Mouse (Mus musculus) kidney, embryonic 15.5 days (tissue): Measurements from ENCODE around the gene Tinf2. TPM values are rescaled to one million over a fixed set of nuclear protein-coding genes. Genes with fewer than 3 reads are reported as not detected.
A peak's percentile ranks its signal among the peaks of the same experiment; 100 is the strongest.

Experiments
- ATAC-seq: fragments of 200-750 bp; cut with Nextera tagmentation; replicated peaks from 2 replicates; pipeline ENCODE4 v1.8.0; 2017; ENCODE audit warnings: moderate TSS enrichment; ENCODE audit not compliant: low FRiP score
- H3K27ac ChIP-seq: fragments of 300-500 bp; sonication (generic); 2 replicates; pipeline ENCODE4 v1.5.1; 2015; ENCODE audit warnings: mild to moderate bottlenecking, inconsistent platforms
- H3K27me3 ChIP-seq: fragments of 300-500 bp; sonication (generic); 2 replicates; pipeline ENCODE4 v1.6.1; 2015; ENCODE audit warnings: inconsistent platforms
- H3K36me3 ChIP-seq: fragments of 300-500 bp; sonication (generic); 2 replicates; pipeline ENCODE4 v1.6.1; 2015; ENCODE audit warnings: inconsistent platforms
- H3K4me1 ChIP-seq: fragments of 300-500 bp; sonication (generic); 2 replicates; pipeline ENCODE4 v1.6.1; 2015; ENCODE audit warnings: inconsistent platforms
- H3K4me2 ChIP-seq: fragments of 300-500 bp; sonication (generic); 2 replicates; pipeline ENCODE4 v1.6.1; 2015; ENCODE audit warnings: moderate library complexity, mild to moderate bottlenecking, inconsistent platforms
- H3K4me3 ChIP-seq: fragments of 300-500 bp; sonication (generic); replicated peaks from 2 replicates; pipeline ENCODE4 v1.5.1; 2015; ENCODE audit warnings: mild to moderate bottlenecking, inconsistent platforms
- H3K9ac ChIP-seq: fragments of 300-500 bp; sonication (generic); 2 replicates; pipeline ENCODE4 v1.6.1; 2015; ENCODE audit warnings: mild to moderate bottlenecking, inconsistent platforms
- H3K9me3 ChIP-seq: fragments of 300-500 bp; sonication (generic); replicated peaks from 2 replicates; pipeline ENCODE4 v1.6.1; 2016; ENCODE audit warnings: inconsistent platforms
- WGBS: fragments of 180-500 bp; shearing (Covaris S2); methylation state at CpG from one replicate; pipeline ENCODE4 v1.1.7; 2015; ENCODE audit warnings: mixed read lengths; 5-methylcytosine and 5-hydroxymethylcytosine counted together
- polyA plus RNA-seq: library from polyadenylated mRNA; unstranded; fragments of >200 nt; fragmentation: Nextera tagmentation; extraction: Ambion mirVana; gene quantifications from 2 replicates; pipeline ENCODE4 v1.2.1, GENCODE M21; 2015

The Tinf2 gene
- polyA plus RNA-seq: 43.6 and 46.9 TPM in 2 replicates

DNA sequence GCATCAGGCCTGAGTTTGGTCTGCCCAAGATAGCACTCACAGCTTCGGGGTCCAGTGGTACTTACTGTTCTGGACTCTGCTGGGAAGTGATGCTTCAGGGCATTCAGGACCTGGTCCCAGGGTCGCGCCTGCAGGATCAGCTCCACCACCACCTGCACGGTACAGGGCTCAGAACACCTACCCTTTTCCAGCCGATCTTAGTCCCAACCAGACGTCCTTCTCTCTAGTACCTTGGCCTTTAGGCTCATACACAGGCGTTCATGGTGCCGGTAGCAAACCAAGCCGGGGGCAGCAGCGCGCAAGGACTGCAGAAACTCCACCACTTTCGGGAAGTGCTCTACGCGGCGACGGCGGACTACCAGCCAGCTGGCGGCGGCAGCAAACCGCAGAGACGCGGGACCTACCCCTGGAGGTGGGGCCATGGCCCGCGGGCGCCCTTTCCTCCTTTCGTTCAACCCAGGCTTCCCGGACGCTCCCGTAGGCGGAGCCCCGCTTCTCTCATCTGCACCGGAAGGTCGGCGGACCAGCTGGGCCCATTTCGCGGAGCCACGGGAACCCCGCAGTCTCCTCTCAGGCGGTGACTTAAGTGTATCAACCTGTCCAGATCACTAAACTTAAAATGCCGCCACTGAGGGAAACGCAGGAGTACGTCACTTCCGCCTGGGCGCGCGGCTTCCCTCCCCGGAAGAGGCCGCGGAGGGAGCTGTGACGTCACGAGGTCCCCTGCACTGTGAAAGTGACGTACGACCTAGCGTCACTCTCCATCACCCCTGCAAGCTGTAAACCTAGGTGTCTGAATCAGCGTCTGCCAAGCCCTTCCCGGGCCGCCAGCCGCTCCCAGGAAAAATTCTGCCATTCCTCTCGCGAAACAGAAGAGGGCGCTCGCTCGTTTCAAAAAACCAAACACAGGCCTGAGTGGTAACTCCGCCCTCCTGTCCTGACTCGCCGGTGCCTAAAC is at the start of gene Tinf2:
Gene Tinf2, minus strand, starts transcription at position 661 of the 958 bp plus-strand sequence.
- H3K4me2 ChIP-seq: peak within 1 kb of the TSS; percentile 67
- peak within 1 kb of the TSS; percentile 83 for H3K9ac ChIP-seq
- H3K36me3 ChIP-seq: peaks cover 37% of the 10 kb centered on the region
- H3K27me3 ChIP-seq: no peaks in the 10 kb centered on the region
- peaks cover 14% of the 10 kb centered on the region for H3K4me1 ChIP-seq
- no peaks in the 10 kb centered on the region for H3K9me3 ChIP-seq
- peak; percentile 96 for ATAC-seq
- under 1% methylated on average over 66 of the region's 66 CpGs for WGBS
- H3K27ac ChIP-seq: peak within 1 kb of the TSS; percentile 94
- H3K4me3 ChIP-seq: peak within 1 kb of the TSS; percentile 84

DNA sequence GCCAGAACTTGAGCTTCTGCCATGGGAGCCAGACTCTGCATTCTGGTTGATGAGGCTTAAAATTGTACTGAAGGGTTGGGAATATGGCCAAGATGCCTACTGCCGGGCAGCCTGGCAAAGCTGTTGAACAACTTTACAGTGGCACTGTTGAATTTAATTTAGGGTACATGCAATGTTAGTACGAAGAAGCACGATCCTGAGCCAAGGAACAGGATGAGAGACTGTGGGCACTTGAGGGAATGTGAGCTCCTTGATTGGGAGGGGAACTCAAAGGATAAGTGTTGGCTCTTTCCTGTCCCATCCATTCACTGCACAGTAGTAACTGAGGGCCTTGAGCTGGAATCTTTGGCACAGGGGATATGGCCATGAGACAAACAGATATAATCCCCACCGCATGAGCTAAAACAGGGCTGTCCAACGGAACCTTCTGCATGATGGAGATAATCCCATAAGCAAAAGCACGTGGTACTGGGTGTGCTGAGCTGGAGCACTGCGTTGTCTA is 49.0 kb upstream of the Tinf2 start:
- Histone ChIP-seq H3K36me3 (no peaks in the 10 kb centered on the region), H3K27me3 (0 out of 2 replicates have a peak, but pooled peaks cover 7% of the 10 kb centered on the region), H3K4me1 (peaks cover 4% of the 10 kb centered on the region; the same call in 1 of the 2 replicates), H3K27ac (no peak overlapping the region), H3K4me3 (no peak overlapping the region), H3K4me2 (no peak overlapping the region), H3K9ac (no peak overlapping the region), H3K9me3 (no peaks in the 10 kb centered on the region)
- 85% methylated on average over 7 of the region's 7 CpGs for WGBS
- no peak for ATAC-seq

DNA sequence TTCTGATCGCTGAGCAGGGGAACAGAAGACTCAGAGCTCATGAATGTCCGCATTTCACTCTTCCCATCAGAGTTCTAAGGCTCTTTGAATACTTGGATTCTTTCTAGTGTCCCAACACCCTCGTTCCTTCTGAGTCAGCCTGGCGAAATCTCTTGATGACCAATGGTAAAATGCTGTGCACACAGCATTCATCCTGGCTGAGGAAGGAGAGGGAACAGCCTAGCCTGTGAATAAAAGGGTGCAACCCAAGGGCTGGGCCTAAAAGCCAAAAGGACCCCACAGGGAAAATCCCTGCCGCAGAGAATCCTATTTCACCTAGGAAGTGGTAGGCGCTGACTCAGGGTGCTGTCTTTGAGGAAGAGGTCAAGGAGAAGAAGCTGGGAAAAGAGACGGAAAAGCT is 48.5 kb upstream of the Tinf2 start:
- no peak overlapping the region for H3K9ac ChIP-seq
- H3K36me3 ChIP-seq: no peaks in the 10 kb centered on the region
- WGBS: 84% methylated on average over 7 of the region's 7 CpGs
- no peak overlapping the region for H3K4me2 ChIP-seq
- H3K9me3 ChIP-seq: no peaks in the 10 kb centered on the region
- no peak overlapping the region for H3K27ac ChIP-seq
- 0 out of 2 replicates have a peak, but pooled peaks cover 7% of the 10 kb centered on the region for H3K27me3 ChIP-seq
- H3K4me3 ChIP-seq: no peak overlapping the region
- peaks cover 4% of the 10 kb centered on the region; the same call in 1 of the 2 replicates for H3K4me1 ChIP-seq
- no peak for ATAC-seq

DNA sequence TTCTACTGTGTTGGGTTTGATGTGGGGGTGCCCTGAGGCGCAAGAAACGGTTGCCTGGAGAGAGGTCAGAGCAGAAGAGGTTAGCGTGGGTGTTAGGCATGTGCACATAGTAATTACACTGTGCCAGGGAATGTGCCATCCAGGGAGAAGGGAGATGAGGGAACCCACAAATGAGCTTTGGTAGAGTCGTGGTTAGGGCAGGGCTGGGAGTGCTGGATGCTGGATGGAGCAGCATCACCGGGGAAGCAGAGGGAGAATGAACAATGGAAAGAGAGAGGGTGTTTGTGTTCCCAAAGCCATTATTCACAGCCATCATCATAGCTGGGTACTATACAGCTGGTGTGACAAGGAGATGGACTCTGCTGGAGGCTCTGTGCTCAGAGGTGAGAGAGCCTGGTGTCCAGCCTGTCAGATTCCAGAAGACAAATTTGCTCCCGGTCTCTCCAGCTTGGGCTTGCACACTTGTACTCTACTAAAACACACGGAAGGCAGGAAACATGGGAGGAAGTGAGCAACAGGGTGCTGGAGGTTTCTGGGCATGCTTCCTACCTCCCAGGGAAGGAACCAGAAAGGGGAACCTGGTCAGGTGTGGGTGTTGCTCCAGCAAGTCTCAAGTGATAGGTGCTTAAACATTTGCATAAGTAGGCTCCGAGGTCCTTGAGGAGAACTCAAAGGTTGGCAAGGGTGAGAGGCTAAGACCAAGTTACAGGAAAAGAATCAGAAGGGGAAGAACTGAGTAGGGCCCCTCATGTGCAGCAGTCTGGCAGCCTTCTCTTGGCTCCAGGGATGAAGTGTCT is 46.5 kb upstream of the Tinf2 start:
- Histone ChIP-seq H3K9me3 (no peaks in the 10 kb centered on the region), H3K36me3 (no peaks in the 10 kb centered on the region), H3K9ac (no peak overlapping the region), H3K4me1 (no peaks in the 10 kb centered on the region), H3K27ac (no peak overlapping the region), H3K27me3 (0 out of 2 replicates have a peak, but pooled peaks cover 7% of the 10 kb centered on the region), H3K4me3 (no peak overlapping the region), H3K4me2 (no peak overlapping the region)
- WGBS: 71% methylated on average over 8 of the region's 8 CpGs
- ATAC-seq: no peak

DNA sequence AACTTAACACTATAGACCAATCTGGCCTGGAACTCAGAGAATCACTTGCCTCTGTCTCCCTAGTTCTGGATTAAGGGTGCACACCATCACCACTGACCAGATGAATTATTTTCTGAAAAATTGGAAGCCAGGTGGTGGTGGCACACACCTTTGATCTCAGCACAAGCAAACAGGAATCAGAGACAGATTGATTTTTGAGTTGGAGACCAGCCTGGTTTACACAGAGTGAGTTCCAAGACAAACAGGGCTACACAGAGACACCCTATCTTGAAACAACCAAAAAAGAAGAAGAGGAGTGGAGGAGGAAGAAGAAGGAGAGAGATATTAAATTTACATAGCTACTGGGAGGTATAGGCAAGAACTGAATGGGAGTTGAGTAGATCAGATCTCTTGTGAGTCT is 44.6 kb upstream of the Tinf2 start:
- Histone ChIP-seq H3K4me1 (peaks cover 7% of the 10 kb centered on the region; the same call in 1 of the 2 replicates), H3K9ac (no peak overlapping the region), H3K4me3 (no peak overlapping the region), H3K27me3 (0 out of 2 replicates have a peak, but pooled peaks cover 7% of the 10 kb centered on the region), H3K4me2 (no peak overlapping the region), H3K36me3 (no peaks in the 10 kb centered on the region), H3K27ac (no peak overlapping the region), H3K9me3 (no peaks in the 10 kb centered on the region)
- ATAC-seq: no peak

DNA sequence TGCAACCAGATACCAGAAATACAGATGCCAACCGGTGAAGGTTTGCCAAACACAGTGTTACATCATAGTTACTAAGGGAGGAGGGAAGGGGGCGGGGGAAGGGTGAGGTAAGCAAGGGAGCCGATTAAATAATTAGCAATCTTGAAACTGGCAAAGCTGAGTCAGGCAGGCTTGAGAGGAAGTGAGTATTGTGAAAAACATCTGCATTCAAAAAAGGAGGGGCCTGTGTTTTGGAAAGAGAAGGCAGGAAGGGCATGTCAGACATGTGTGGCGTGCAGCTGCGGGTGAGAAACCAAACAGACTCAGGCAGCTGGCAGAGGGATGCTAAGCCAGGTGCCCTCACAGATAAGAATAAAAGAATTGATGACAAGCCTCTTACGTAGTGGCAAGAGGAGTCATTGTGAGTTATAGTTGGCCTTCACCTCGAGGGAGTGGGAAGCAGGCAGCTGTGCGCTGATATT is 42.8 kb upstream of the Tinf2 start:
- no peak overlapping the region for H3K4me2 ChIP-seq
- ATAC-seq: no peak
- WGBS: 52% methylated on average over 8 of the region's 8 CpGs
- H3K4me1 ChIP-seq: peaks cover 16% of the 10 kb centered on the region
- peaks cover 8% of the 10 kb centered on the region; the same call in 1 of the 2 replicates for H3K36me3 ChIP-seq
- 0 out of 2 replicates have a peak, but pooled peaks cover 7% of the 10 kb centered on the region for H3K27me3 ChIP-seq
- H3K27ac ChIP-seq: no peak overlapping the region
- no peaks in the 10 kb centered on the region for H3K9me3 ChIP-seq
- H3K4me3 ChIP-seq: no peak overlapping the region
- H3K9ac ChIP-seq: no peak overlapping the region

DNA sequence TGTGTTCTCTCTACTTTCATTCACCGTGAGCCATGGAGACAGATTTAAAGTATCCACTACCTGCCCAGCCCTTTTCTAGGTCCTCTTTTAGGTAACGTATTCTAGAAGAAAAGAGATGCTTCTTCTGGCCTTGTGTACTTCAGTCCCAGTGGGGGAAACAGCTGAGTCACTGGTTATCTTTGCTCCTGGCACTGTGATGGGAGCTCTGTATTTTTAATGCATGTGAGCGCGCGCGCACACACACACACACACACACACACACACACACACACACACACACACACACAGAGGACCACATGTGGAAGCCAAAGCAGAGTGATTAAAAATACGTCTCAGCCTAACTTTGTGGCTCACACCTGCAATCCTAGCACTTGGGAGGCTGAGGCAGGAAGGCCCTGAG is 41.8 kb upstream of the Tinf2 start:
- Histone ChIP-seq H3K4me2 (no peak overlapping the region), H3K27me3 (0 out of 2 replicates have a peak, but pooled peaks cover 7% of the 10 kb centered on the region), H3K36me3 (peaks cover 17% of the 10 kb centered on the region), H3K9me3 (no peaks in the 10 kb centered on the region), H3K27ac (no peak overlapping the region), H3K4me3 (no peak overlapping the region), H3K4me1 (peaks cover 16% of the 10 kb centered on the region), H3K9ac (no peak overlapping the region)
- 94% methylated on average over 7 of the region's 7 CpGs for WGBS
- ATAC-seq: no peak

DNA sequence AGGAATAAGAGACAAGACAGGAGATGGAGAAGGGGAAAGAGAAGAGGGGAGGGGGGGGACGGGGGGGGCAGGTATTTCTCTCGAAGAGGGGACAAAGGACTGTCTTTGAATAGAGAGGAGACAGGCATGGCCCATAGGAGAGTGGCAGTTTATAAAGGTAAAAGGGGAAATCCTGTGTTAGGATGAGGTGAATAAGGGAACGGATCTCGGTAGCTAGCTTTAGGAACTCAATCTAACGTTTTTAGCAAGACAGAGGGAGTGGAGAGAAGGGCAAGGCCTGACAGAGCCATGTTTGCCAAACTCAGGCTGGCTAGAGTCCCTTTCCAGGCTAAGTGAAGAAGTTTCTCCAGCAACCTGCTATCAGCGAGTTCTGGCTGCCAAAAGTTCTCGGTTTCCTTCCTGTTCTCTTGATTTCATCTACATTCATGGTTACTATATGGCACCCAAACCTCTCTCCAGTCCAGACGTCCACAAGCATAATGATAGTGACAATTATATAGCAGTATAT is 40.9 kb upstream of the Tinf2 start:
- H3K9ac ChIP-seq: peak overlapping the region; percentile 83
- H3K27ac ChIP-seq: peak overlapping the region; percentile 93
- H3K4me3 ChIP-seq: peak overlapping the region; percentile 88
- 0 out of 2 replicates have a peak, but pooled peaks cover 2% of the 10 kb centered on the region for H3K27me3 ChIP-seq
- 48% methylated on average over 8 of the region's 8 CpGs for WGBS
- peaks cover 16% of the 10 kb centered on the region for H3K4me1 ChIP-seq
- H3K4me2 ChIP-seq: peak overlapping the region; percentile 77
- peaks cover 26% of the 10 kb centered on the region for H3K36me3 ChIP-seq
- H3K9me3 ChIP-seq: no peaks in the 10 kb centered on the region
- no peak for ATAC-seq

DNA sequence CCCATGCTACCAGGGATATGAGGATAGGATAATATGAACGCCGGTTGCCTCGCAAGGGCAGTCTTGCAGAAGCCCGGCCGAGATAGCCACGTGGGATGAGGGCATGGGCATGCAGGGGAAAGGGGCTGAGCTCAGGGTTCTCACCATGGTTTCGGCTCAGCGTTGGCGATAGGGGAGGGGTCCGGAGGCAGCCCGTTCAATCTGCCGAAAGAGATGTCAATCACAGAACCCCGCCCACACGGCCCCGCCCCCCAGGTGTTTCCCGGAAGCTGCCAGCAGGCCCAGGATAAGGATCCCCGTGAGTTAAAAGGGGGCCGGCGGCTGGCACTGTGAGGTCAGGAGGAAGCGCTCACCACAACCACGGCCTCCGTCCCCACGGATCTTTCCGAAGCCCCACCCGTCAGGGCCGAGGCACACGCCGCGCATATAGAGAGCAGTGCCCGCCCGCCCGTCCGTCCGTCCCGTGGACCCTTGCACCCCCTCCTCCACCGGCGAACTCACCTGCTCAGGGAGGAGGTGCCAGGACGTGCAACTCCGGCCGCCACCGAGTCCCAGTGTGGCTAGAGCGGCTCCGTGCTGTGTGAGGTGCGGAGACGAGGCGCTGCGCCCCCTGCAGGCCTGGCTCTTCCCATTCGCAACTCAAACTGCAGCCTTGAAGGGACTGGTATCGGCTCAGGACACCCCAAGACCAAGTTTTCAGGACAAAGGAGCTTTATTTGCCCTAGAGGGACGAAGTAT is 40.2 kb upstream of the Tinf2 start, which contains the start of gene Rabggta:
Gene Rabggta, minus strand, starts transcription at position 564 of the 738 bp plus-strand sequence.
- peak; percentile 95 for ATAC-seq
- WGBS: under 1% methylated on average over 50 of the region's 50 CpGs

DNA sequence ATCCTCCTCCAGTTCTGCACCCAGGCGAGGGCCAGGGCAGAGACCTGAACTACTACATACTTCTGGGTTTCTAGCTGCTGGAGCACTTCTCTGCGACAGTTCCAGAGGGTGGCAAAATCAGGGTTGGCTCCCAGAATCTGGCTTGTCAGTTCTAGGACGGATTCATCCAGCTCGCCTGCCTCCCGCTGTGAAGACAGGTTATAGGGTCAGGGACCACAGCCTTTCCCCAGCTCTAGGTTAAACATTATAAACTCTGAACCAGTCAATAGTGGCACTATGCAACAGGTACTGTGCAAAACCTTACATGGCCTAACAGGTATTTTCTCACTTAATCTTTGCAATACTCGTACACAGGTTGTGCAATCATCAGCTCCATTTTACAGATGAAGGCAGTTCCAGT is 39.5 kb upstream of the Tinf2 start:
- Histone ChIP-seq H3K9ac (peak overlapping the region; percentile 83; the same call in 1 of the 2 replicates), H3K27me3 (no peaks in the 10 kb centered on the region), H3K9me3 (no peaks in the 10 kb centered on the region), H3K4me3 (peak overlapping the region; percentile 88), H3K4me1 (peaks cover 16% of the 10 kb centered on the region), H3K36me3 (peaks cover 38% of the 10 kb centered on the region), H3K4me2 (peak overlapping the region; percentile 77), H3K27ac (peak overlapping the region; percentile 93)
- 67% methylated on average over 6 of the region's 6 CpGs for WGBS
- no peak for ATAC-seq

More for the DNA sequence above, 40.2 kb upstream of the Tinf2 start, which contains the start of gene Rabggta:
- Histone ChIP-seq H3K27me3 (no peaks in the 10 kb centered on the region), H3K4me1 (peaks cover 16% of the 10 kb centered on the region), H3K36me3 (peaks cover 33% of the 10 kb centered on the region), H3K4me2 (peak within 1 kb of the TSS; percentile 77), H3K27ac (peak within 1 kb of the TSS; percentile 93), H3K9ac (peak within 1 kb of the TSS; percentile 83), H3K9me3 (no peaks in the 10 kb centered on the region), H3K4me3 (peak within 1 kb of the TSS; percentile 88)
